Mouse (Mus musculus): Measurements from ENCODE around the gene Pidd1.
"Not testable (repeated sequence)": the region's sequence is repeated elsewhere in the genome, so short reads cannot be mapped to it uniquely, and the experiment has no call there.

Pidd1 gene

GRCm38 (mm10) chr7:141413331-141413730 is 30.5 kb downstream of the Pidd1 start:
- DNase-seq = peak in 1 of 2 experiments; percentile 37

- DNase-seq = no peak
These were observed 32.2 kb downstream of the Pidd1 start for GRCm38 (mm10) chr7:141411667-141412066.

- DNase-seq = no peak
These were observed 33.2 kb downstream of the Pidd1 start for GRCm38 (mm10) chr7:141410631-141411030.

GRCm38 (mm10) chr7:141408833-141409232 is 35.0 kb downstream of the Pidd1 start:
- peak; percentile 92 to 93 for DNase-seq

GRCm38 (mm10) chr7:141407670-141408069 is 36.2 kb downstream of the Pidd1 start:
- DNase-seq = not testable (repeated sequence)

- no peak for DNase-seq
These were observed 38.4 kb downstream of the Pidd1 start for GRCm38 (mm10) chr7:141405466-141405865.

- DNase-seq = peak; percentile 77 to 80
These were observed 40.5 kb downstream of the Pidd1 start for GRCm38 (mm10) chr7:141403305-141403704.

- no peak for DNase-seq
These were observed 48.5 kb downstream of the Pidd1 start for GRCm38 (mm10) chr7:141395348-141395747.

GRCm38 (mm10) chr7:141394771-141395170 is 49.1 kb downstream of the Pidd1 start:
- peak; percentile 85 to 88 for DNase-seq

- DNase-seq = no peak
These were observed 49.7 kb downstream of the Pidd1 start for GRCm38 (mm10) chr7:141394158-141394557.

GRCm38 (mm10) chr7:141392552-141393222 is 51.1 kb downstream of the Pidd1 start:
- no peak for DNase-seq

- peak; percentile 98 to 99 for DNase-seq
These were observed 51.9 kb downstream of the Pidd1 start, which contains the start of gene Taldo1 for GRCm38 (mm10) chr7:141391625-141392551. TSS of gene Taldo1 (plus strand) at chr7:141392199.

GRCm38 (mm10) chr7:141390326-141391259 is 53.2 kb downstream of the Pidd1 start:
- DNase-seq = no peak

- no peak for DNase-seq
These were observed 55.2 kb downstream of the Pidd1 start for GRCm38 (mm10) chr7:141388487-141389109.

Data from kidney, postnatal 4 days (tissue).